Mouse (Mus musculus) liver, embryonic 11.5 days (tissue): Measurements from ENCODE around the gene Hist2h2ab. TPM values are rescaled to one million over a fixed set of nuclear protein-coding genes. Genes with fewer than 3 reads are reported as not detected.
"Not testable (repeated sequence)": the region's sequence is repeated elsewhere in the genome, so short reads cannot be mapped to it uniquely, and the experiment has no call there.

ENCODE experiments used
- ATAC-seq: fragments of 200-750 bp; cut with Nextera tagmentation; replicated peaks from 2 replicates; pipeline ENCODE4 v1.8.0; 2017; ENCODE audit warnings: moderate number of reproducible peaks, mild to moderate bottlenecking, moderate TSS enrichment, moderate library complexity; ENCODE audit not compliant: low FRiP score
- DNase-seq: peaks from one replicate; pipeline ENCODE4 v3.0.0-alpha.2; 2017; ENCODE audit warnings: low spot score
- H3K27ac ChIP-seq: fragments of 300-500 bp; sonication (generic); 2 replicates; pipeline ENCODE4 v1.5.1; 2014; ENCODE audit warnings: mild to moderate bottlenecking, low read depth, low read length, control low read depth
- H3K27me3 ChIP-seq: fragments of 300-500 bp; sonication (generic); replicated peaks from 2 replicates; pipeline ENCODE4 v1.6.1; 2014; ENCODE audit warnings: low read length, mixed read lengths; ENCODE audit not compliant: control insufficient read depth, insufficient read depth
- H3K36me3 ChIP-seq: fragments of 300-500 bp; sonication (generic); 2 replicates; pipeline ENCODE4 v1.6.1; 2014; ENCODE audit warnings: mild to moderate bottlenecking, low read length, moderate library complexity, mixed read lengths; ENCODE audit not compliant: control insufficient read depth, insufficient read depth
- H3K4me1 ChIP-seq: fragments of 300-500 bp; sonication (generic); replicated peaks from 2 replicates; pipeline ENCODE4 v1.6.1; 2014; ENCODE audit warnings: low read length, mixed read lengths; ENCODE audit not compliant: control insufficient read depth, insufficient read depth
- H3K4me2 ChIP-seq: fragments of 300-500 bp; sonication (generic); 2 replicates; pipeline ENCODE4 v1.6.1; 2014; ENCODE audit warnings: mild to moderate bottlenecking, control low read depth, moderate library complexity
- H3K4me3 ChIP-seq: fragments of 300-500 bp; sonication (generic); 2 replicates; pipeline ENCODE4 v1.5.1; 2014; ENCODE audit warnings: low read depth, low read length, control low read depth
- H3K9ac ChIP-seq: fragments of 300-500 bp; sonication (generic); 2 replicates; pipeline ENCODE4 v1.6.1; 2014; ENCODE audit warnings: low read depth, low read length, control low read depth
- H3K9me3 ChIP-seq: fragments of 300-500 bp; sonication (generic); 2 replicates; pipeline ENCODE4 v1.6.1; 2016; ENCODE audit warnings: low read length, inconsistent platforms, mixed read lengths; ENCODE audit not compliant: control insufficient read depth
- WGBS: fragments of 180-500 bp; shearing (Covaris S2); extraction: QIAGEN DNeasy Blood & Tissue Kit; methylation state at CpG from one replicate; pipeline ENCODE4 v1.1.7; 2014; 5-methylcytosine and 5-hydroxymethylcytosine counted together
- polyA plus RNA-seq: library from polyadenylated mRNA; unstranded; fragments of >200 nt; fragmentation: Nextera tagmentation; extraction: Ambion mirVana; gene quantifications from 2 replicates; pipeline ENCODE4 v1.2.1, GENCODE M21; 2014

The Hist2h2ab gene
- polyA plus RNA-seq, 1 experiment from 2014 or later: 0.92 TPM

DNA sequence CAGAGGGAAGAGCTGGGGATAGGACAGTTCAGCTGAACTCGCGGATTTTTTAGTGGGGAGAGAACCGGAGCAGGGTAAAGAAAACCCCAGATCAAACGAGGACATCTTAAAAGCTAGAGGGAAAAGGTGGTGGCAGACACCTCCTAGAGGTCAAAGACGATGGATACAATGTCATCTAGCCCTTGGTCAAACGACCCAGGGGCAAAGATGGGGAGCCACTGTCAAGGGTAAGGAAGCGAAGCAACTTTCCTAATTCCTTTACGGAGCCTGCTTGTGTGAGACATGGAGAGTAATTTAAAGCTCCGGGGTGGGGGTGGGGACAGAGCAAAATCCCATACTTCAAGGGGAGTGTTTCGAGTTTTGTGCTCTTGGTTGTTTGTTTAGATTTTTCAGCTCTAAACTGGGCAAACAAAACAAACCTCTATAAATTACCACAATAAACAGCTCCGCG lies 449 bp upstream of the Hist2h2ab start:
- Histone ChIP-seq H3K36me3 (no peaks in the 10 kb centered on the region), H3K4me1 (peaks cover 22% of the 10 kb centered on the region), H3K4me3 (peak overlapping the region; percentile 61), H3K27ac (peak overlapping the region; percentile 100), H3K4me2 (peak overlapping the region; percentile 92), H3K9me3 (no peaks in the 10 kb centered on the region), H3K9ac (peak overlapping the region; percentile 98), H3K27me3 (no peaks in the 10 kb centered on the region)
- 0% methylated on average over 12 of the region's 12 CpGs for whole genome bisulfite sequencing
- peak; percentile 64 for DNase-seq
- 0 out of 2 replicates have a peak, but pooled peaks have one; percentile 3 for ATAC-seq

DNA sequence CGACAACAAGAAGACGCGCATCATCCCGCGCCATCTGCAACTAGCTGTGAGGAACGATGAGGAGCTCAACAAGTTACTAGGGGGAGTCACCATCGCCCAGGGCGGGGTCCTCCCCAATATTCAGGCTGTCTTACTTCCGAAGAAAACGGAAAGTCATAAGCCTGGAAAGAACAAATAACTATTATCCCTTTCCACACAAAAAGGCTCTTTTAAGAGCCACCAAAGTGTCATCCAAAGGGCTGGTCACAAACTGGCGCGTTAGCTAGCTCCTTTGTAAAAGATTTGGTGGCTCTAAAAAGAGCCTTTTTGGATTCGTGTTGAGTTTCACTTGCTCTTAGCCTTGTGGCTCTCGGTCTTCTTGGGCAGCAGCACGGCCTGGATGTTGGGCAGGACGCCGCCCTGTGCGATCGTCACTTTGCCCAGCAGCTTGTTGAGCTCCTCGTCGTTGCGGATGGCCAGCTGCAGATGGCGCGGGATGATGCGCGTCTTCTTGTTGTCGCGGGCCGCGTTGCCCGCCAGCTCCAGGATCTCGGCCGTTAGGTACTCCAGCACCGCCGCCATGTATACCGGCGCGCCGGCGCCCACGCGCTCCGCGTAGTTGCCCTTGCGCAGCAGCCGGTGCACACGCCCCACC lies 583 bp downstream of the Hist2h2ab start:
- Histone ChIP-seq H3K27ac (peak overlapping the region; percentile 100), H3K4me2 (peak overlapping the region; percentile 92), H3K4me1 (peaks cover 26% of the 10 kb centered on the region), H3K9ac (peak overlapping the region; percentile 98), H3K4me3 (peak overlapping the region; percentile 61)
- WGBS: under 1% methylated on average over 26 of the region's 47 CpGs
- DNase-seq (peak; percentile 79), ATAC-seq (peak; percentile 9)
- H3K36me3 ChIP-seq, H3K27me3 ChIP-seq, H3K9me3 ChIP-seq: not testable (repeated sequence)

DNA sequence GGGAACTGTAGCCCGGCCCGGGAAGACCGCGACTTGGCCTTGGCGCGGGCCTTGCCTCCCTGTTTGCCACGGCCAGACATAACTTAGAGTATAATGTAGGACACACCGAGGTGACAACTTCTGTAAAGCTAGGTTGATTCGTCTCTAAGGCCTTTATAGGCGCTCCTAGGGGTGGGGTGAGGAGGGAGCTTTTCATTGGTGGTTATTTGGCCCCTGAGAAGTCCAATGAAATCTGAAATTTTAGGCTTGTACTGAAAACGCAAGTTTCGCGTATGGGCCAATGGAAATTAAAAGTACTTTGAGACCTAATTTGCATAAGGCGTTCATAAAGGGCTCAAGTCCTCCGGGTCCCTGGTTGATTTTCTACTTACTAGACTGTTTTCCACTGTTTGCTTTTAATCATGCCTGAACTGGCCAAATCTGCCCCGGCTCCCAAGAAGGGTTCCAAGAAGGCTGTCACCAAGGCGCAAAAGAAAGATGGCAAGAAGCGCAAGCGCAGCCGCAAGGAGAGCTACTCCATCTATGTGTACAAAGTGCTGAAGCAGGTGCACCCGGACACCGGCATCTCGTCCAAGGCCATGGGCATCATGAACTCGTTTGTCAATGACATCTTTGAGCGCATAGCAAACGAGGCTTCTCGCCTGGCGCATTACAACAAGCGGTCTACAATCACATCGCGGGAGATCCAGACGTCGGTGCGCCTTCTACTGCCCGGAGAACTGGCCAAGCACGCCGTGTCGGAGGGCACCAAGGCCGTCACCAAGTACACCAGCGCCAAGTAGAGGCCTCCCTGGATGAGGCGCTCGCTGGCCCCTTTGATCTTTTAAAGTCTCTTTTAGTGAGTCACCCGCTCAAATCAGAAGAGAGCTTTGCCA lies 1.3 kb downstream of the Hist2h2ab start, which contains the start of the genes Hist2h2ac and Hist2h2be:
Hist2h2ac (minus strand) TSS at position 116 of the 875 bp plus-strand sequence.
Hist2h2be (plus strand) TSS at position 355 of the 875 bp plus-strand sequence.
- Histone ChIP-seq H3K27me3 (no peaks in the 10 kb centered on the region), H3K4me1 (peaks cover 31% of the 10 kb centered on the region), H3K4me2 (peak within 1 kb of the TSS; percentile 92), H3K9ac (peak within 1 kb of the TSS; percentile 98), H3K27ac (peak within 1 kb of the TSS; percentile 100), H3K4me3 (peak within 1 kb of the TSS; percentile 61), H3K9me3 (no peaks in the 10 kb centered on the region), H3K36me3 (no peaks in the 10 kb centered on the region)
- peak; percentile 92 for ATAC-seq
- DNase-seq: peak; percentile 84
- WGBS: under 1% methylated on average over 43 of the region's 43 CpGs

DNA sequence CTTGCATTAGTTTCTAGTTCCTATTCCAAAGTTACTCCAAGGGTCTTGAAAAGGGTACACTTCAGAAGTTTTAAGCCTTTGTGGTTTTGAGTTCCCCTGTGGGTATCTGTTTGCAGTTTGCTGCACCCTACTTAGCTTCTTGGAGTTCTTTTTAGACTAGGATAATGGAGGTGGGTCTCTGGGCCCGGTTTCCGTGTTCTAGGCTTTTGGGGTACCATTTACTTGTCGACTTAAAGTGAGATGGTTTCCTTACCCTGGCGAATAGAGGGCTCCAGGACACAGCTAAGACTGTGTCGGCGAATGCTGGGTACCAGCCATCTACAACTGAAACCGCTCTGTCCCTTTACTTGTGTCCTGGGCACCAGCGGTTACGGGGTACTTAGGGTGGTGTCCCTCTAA lies 2.0 kb downstream of the Hist2h2ab start:
- Histone ChIP-seq H3K9me3 (no peaks in the 10 kb centered on the region), H3K4me1 (peaks cover 33% of the 10 kb centered on the region), H3K36me3 (no peaks in the 10 kb centered on the region), H3K9ac (peak overlapping the region; percentile 86), H3K27ac (peak overlapping the region; percentile 100), H3K27me3 (no peaks in the 10 kb centered on the region), H3K4me2 (peak overlapping the region; percentile 92), H3K4me3 (peak overlapping the region; percentile 61)
- WGBS: 29% methylated on average over 9 of the region's 9 CpGs
- ATAC-seq (no peak), DNase-seq (peak; percentile 52)

DNA sequence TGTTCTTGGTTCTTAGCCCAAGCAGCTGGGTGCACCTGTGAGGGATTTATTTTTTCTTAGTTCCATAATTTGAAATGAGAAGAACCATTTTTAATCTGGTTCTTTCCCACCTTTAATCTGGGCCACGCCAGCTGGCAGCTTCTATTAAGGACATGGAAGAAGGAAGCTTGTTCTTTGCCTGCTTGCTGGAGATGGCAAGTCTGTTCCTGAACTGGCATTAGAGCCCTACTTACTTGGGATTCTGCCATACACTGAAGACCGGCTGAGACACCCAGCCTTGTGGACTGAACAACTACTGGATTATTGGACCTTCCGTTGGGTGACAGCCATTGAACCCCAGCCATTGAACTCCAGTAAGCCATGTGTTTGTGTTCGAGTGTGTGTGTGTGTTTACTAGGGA lies 3.1 kb downstream of the Hist2h2ab start:
- WGBS: 88% methylated on average over 4 of the region's 4 CpGs
- peak overlapping the region; percentile 86 for H3K9ac ChIP-seq
- no peaks in the 10 kb centered on the region for H3K9me3 ChIP-seq
- H3K4me3 ChIP-seq: peak overlapping the region; percentile 61
- H3K36me3 ChIP-seq: no peaks in the 10 kb centered on the region
- H3K27ac ChIP-seq: peak overlapping the region; percentile 100; the same call in 1 of the 2 replicates
- no peak for DNase-seq
- no peak for ATAC-seq
- H3K4me2 ChIP-seq: peak overlapping the region; percentile 92
- peaks cover 33% of the 10 kb centered on the region for H3K4me1 ChIP-seq
- no peaks in the 10 kb centered on the region for H3K27me3 ChIP-seq

DNA sequence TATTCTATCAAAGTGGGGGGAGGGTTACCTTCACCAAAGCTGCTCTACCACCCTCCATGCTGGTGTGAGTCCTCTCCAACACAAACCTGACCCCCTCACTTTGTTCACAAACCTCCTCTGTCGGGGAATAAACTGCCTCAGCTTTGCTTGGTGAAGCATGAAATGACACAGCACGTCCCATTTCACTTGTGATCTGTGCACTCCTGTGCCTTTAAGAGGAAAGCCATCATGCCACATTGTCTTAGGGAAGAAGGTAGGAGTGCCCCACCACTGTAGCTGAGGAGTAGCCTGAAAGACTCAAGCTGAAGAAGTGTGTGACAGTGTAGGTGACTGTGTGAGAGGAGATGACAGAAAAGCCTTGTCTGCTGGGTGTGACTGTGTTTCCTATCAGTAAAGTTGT lies 5.8 kb downstream of the Hist2h2ab start:
- no peaks in the 10 kb centered on the region for H3K36me3 ChIP-seq
- H3K9ac ChIP-seq: peak overlapping the region; percentile 21; the same call in 1 of the 2 replicates
- H3K27me3 ChIP-seq: no peaks in the 10 kb centered on the region
- 43% methylated on average over 2 of the region's 2 CpGs for WGBS
- no peak overlapping the region for H3K4me3 ChIP-seq
- H3K9me3 ChIP-seq: no peaks in the 10 kb centered on the region
- DNase-seq: no peak
- H3K4me1 ChIP-seq: peaks cover 26% of the 10 kb centered on the region
- ATAC-seq: no peak
- peak overlapping the region; percentile 4; the same call in 1 of the 2 replicates for H3K27ac ChIP-seq
- peak overlapping the region; percentile 43 for H3K4me2 ChIP-seq

DNA sequence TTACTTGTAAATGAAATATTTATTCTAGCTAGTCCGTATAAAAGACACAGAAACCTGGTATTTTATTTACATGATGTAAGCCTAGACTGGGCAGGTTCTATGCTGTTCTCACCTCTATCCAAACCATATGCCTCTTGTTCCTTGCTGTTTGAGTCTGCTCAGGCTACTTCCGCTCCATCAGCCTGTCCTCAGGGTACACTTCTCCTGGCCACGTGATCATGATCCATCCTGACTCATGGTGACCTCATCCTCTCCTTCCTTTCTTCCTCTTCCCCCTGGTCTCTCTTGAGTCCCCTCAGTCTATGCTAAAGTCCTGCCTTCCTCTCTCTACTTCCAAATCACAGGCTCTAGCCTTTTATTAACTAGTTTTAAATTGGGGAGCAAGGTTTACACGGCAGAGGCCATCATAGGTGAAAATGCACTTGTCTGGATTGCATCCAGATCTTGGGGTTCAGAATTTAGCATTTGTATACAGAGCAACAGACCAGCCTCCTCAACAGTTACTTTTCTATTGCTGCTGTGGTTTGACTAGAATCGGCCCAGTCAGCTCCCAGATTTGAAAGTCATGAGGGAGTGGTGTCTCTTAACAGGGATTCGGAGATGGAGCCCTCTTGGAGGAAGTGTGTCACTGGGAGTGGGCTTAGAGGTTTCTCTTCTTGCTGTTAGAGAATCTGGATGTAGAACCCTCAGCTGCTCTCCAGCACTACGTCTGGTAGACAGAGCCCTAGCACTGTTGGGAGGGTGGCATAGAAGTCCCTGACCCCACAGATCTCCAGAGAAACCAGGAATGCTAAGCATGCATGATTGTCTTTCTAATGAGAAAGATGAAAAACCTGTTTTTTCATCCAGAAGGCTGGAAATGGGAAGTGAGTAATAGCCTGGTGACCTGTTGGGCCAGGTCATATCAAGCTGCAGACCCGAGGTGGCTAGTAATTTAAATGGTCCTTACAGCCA lies 7.3 kb downstream of the Hist2h2ab start:
- no peak; the same call in 1 of the 2 replicates for ATAC-seq
- no peak overlapping the region for H3K27ac ChIP-seq
- H3K4me3 ChIP-seq: no peak overlapping the region
- no peaks in the 10 kb centered on the region for H3K27me3 ChIP-seq
- H3K4me2 ChIP-seq: no peak overlapping the region
- peaks cover 26% of the 10 kb centered on the region for H3K4me1 ChIP-seq
- H3K9ac ChIP-seq: no peak overlapping the region
- H3K36me3 ChIP-seq: no peaks in the 10 kb centered on the region
- DNase-seq: no peak
- 59% methylated on average over 8 of the region's 8 CpGs for WGBS
- no peaks in the 10 kb centered on the region for H3K9me3 ChIP-seq

DNA sequence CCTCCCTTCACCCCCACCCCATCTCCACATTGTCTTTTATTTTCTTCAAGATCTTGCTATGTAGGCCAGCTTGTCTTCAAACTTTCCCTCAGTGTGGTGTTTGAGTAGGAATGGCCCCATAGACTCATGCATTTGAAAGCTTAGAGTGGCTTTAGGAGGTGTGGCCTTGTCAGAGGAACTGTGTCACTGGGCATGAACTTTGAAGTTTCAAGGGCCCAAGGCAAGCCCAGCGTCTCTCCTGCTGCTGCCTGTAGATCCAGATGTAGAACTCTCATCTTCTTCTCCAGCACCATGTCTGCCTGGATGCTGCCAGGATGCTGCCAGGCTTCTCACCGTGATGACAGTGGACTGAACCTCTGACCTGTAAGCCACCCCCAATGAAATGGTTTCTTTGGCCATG lies 9.2 kb downstream of the Hist2h2ab start:
- WGBS: 76% methylated on average over 2 of the region's 2 CpGs
- H3K4me1 ChIP-seq: peaks cover 13% of the 10 kb centered on the region

More for the DNA sequence above, 9.2 kb downstream of the Hist2h2ab start:
- no peaks in the 10 kb centered on the region for H3K36me3 ChIP-seq
- H3K4me2 ChIP-seq: no peak overlapping the region
- no peaks in the 10 kb centered on the region for H3K9me3 ChIP-seq
- ATAC-seq (no peak), DNase-seq (no peak)
- H3K4me3 ChIP-seq: no peak overlapping the region
- H3K27ac ChIP-seq: no peak overlapping the region
- H3K9ac ChIP-seq: no peak overlapping the region
- H3K27me3 ChIP-seq: no peaks in the 10 kb centered on the region
